Mouse (Mus musculus) spleen, adult 2 months (tissue): ENCODE measurements around the gene Ntrk3. TPM values are rescaled to one million over a fixed set of nuclear protein-coding genes. Genes with fewer than 3 reads are reported as not detected.

Source experiments
- DNase-seq, 2 experiments: peaks; one replicate each; pipeline versions ENCODE4 v3.0.0 to v3.0.0-alpha.2; 2012 to 2021; ENCODE audit warnings: low spot score in 2 of 2, low read depth in 1 of 2
- H3K27ac ChIP-seq: fragments of 200-500 bp; 2 replicates; pipeline ENCODE4 v1.5.1; 2012; ENCODE audit warnings: low read length, inconsistent platforms; ENCODE audit not compliant: insufficient read depth
- H3K27me3 ChIP-seq: fragments of 200-500 bp; 2 replicates; pipeline ENCODE4 v1.6.1; 2012; ENCODE audit warnings: mild to moderate bottlenecking, moderate library complexity, low read length, inconsistent platforms; ENCODE audit not compliant: control insufficient read depth, insufficient read depth
- H3K36me3 ChIP-seq: fragments of 200-500 bp; 2 replicates; pipeline ENCODE4 v1.6.1; 2012; ENCODE audit warnings: mild to moderate bottlenecking, low read length, inconsistent platforms; ENCODE audit not compliant: control insufficient read depth, insufficient read depth
- H3K4me1 ChIP-seq: fragments of 200-500 bp; 2 replicates; pipeline ENCODE4 v1.6.1; 2011; ENCODE audit warnings: inconsistent platforms; ENCODE audit not compliant: control insufficient read depth, insufficient read depth, insufficient read length
- H3K4me3 ChIP-seq: fragments of 200-500 bp; 2 replicates; pipeline ENCODE4 v1.5.1; 2011; ENCODE audit warnings: mild to moderate bottlenecking, inconsistent platforms; ENCODE audit not compliant: insufficient read depth, insufficient read length; ENCODE audit errors: extremely low read depth
- CTCF ChIP-seq: fragments of 200-500 bp; IDR thresholded peaks from 2 replicates; pipeline ENCODE4 v1.5.1; 2011; ENCODE audit warnings: mild to moderate bottlenecking, inconsistent platforms; ENCODE audit not compliant: insufficient read depth, insufficient read length, insufficient replicate concordance; ENCODE audit errors: extremely low read depth
- POLR2A ChIP-seq: fragments of 200-500 bp; IDR thresholded peaks from 2 replicates; pipeline ENCODE4 v1.6.1; 2011; ENCODE audit warnings: low read depth, low read length, inconsistent platforms
- WGBS: fragments of 180-500 bp; shearing (Covaris S2); methylation state at CpG from one replicate; pipeline ENCODE4 v1.1.7; 2018; 5-methylcytosine and 5-hydroxymethylcytosine counted together
- polyA plus RNA-seq: library from polyadenylated mRNA; depleted of rRNA; stranded (reverse); fragments of >200 nt; gene quantifications from 2 replicates; pipeline ENCODE4 v1.2.3, GENCODE M21; 2012

Gene Ntrk3
- polyA plus RNA-seq, 1 experiment, result 1.5 TPM

GRCm38 (mm10) chr7:78439361-78440120 is 298.3 kb downstream of the Ntrk3 start:
- H3K27ac ChIP-seq, result no peak overlapping the region
- no peaks in the 10 kb centered on the region for H3K4me1 ChIP-seq
- 79% methylated on average over 9 of the region's 9 CpGs for WGBS
- no peak for TF ChIP-seq CTCF
- DNase-seq, result no peak
- H3K36me3 ChIP-seq, result no peaks in the 10 kb centered on the region
- no peak overlapping the region for H3K4me3 ChIP-seq
- no peaks in the 10 kb centered on the region for H3K27me3 ChIP-seq

- Histone ChIP-seq H3K4me1 (no peaks in the 10 kb centered on the region), H3K4me3 (no peak overlapping the region), H3K27me3 (no peaks in the 10 kb centered on the region), H3K27ac (no peak overlapping the region), H3K36me3 (no peaks in the 10 kb centered on the region)
- 75% methylated on average over 5 of the region's 5 CpGs for WGBS
- TF ChIP-seq POLR2A (no peak), CTCF (no peak)
- DNase-seq, result no peak
Observed at GRCm38 (mm10) chr7:78433617-78434144, 304.1 kb downstream of the Ntrk3 start.

- H3K36me3 ChIP-seq, result no peaks in the 10 kb centered on the region
- 83% methylated on average over 4 of the region's 4 CpGs for WGBS
- H3K4me3 ChIP-seq, result no peak overlapping the region
Observed at GRCm38 (mm10) chr7:78431611-78432010, 306.2 kb downstream of the Ntrk3 start.

GRCm38 (mm10) chr7:78412172-78412571 is 325.6 kb downstream of the Ntrk3 start:
- DNase-seq, result no peak
- Histone ChIP-seq H3K36me3 (no peaks in the 10 kb centered on the region), H3K27me3 (no peaks in the 10 kb centered on the region), H3K27ac (no peak overlapping the region), H3K4me1 (no peaks in the 10 kb centered on the region), H3K4me3 (no peak overlapping the region)
- WGBS, result 16% methylated on average over 2 of the region's 2 CpGs
- no peak for TF ChIP-seq POLR2A

More at GRCm38 (mm10) chr7:78431611-78432010, 306.2 kb downstream of the Ntrk3 start:
- no peaks in the 10 kb centered on the region for H3K27me3 ChIP-seq
- no peaks in the 10 kb centered on the region for H3K4me1 ChIP-seq
- no peak for DNase-seq
- H3K27ac ChIP-seq, result no peak overlapping the region
- no peak for TF ChIP-seq POLR2A
- TF ChIP-seq CTCF, result no peak

- Histone ChIP-seq H3K36me3 (no peaks in the 10 kb centered on the region), H3K4me1 (no peaks in the 10 kb centered on the region), H3K27ac (no peak overlapping the region), H3K4me3 (no peak overlapping the region), H3K27me3 (no peaks in the 10 kb centered on the region)
- no peak for TF ChIP-seq CTCF
- TF ChIP-seq POLR2A, result no peak
- no peak for DNase-seq
- 90% methylated on average over 5 of the region's 5 CpGs for WGBS
Observed at GRCm38 (mm10) chr7:78409970-78410369, 327.8 kb downstream of the Ntrk3 start.

GRCm38 (mm10) chr7:78406641-78407291 is 331.0 kb downstream of the Ntrk3 start:
- no peaks in the 10 kb centered on the region for H3K4me1 ChIP-seq
- DNase-seq, result no peak
- H3K4me3 ChIP-seq, result no peak overlapping the region
- TF ChIP-seq CTCF (no peak), POLR2A (no peak)
- H3K36me3 ChIP-seq, result no peaks in the 10 kb centered on the region
- WGBS, result 62% methylated on average over 5 of the region's 5 CpGs
- no peaks in the 10 kb centered on the region for H3K27me3 ChIP-seq
- H3K27ac ChIP-seq, result no peak overlapping the region

- WGBS, result 89% methylated on average over 6 of the region's 6 CpGs
- Histone ChIP-seq H3K36me3 (no peaks in the 10 kb centered on the region), H3K4me3 (no peak overlapping the region), H3K4me1 (no peaks in the 10 kb centered on the region), H3K27ac (no peak overlapping the region), H3K27me3 (no peaks in the 10 kb centered on the region)
- no peak for DNase-seq
- no peak for TF ChIP-seq POLR2A
- TF ChIP-seq CTCF, result no peak
Observed at GRCm38 (mm10) chr7:78404481-78404880, 333.3 kb downstream of the Ntrk3 start.
